Mouse (Mus musculus) forebrain, postnatal 0 days (tissue): ENCODE results near the gene T. TPM values are rescaled to one million over a fixed set of nuclear protein-coding genes. Genes with fewer than 3 reads are reported as not detected.

ENCODE experiments used
- ATAC-seq: fragments of 200-750 bp; cut with Nextera tagmentation; 2 replicates; pipeline ENCODE4 v1.8.0; 2017; ENCODE audit warnings: mild to moderate bottlenecking, moderate library complexity
- DNase-seq: peaks from one replicate; pipeline ENCODE4 v3.0.0-alpha.2; 2015
- H3K27ac ChIP-seq: fragments of 300-500 bp; sonication (generic); 2 replicates; pipeline ENCODE4 v1.5.1; 2014; ENCODE audit warnings: low read depth, mild to moderate bottlenecking, antibody characterized with exemption, low read length, moderate library complexity, mixed read lengths
- H3K27me3 ChIP-seq: fragments of 300-500 bp; sonication (generic); 2 replicates; pipeline ENCODE4 v1.6.1; 2014; ENCODE audit warnings: mild to moderate bottlenecking, low read length, mixed read lengths; ENCODE audit not compliant: insufficient read depth
- H3K36me3 ChIP-seq: fragments of 300-500 bp; sonication (generic); 2 replicates; pipeline ENCODE4 v1.6.1; 2014; ENCODE audit warnings: mild to moderate bottlenecking, moderate library complexity; ENCODE audit not compliant: insufficient read depth
- H3K4me1 ChIP-seq: fragments of 300-500 bp; sonication (generic); 2 replicates; pipeline ENCODE4 v1.6.1; 2014; ENCODE audit warnings: antibody characterized with exemption; ENCODE audit not compliant: insufficient read depth
- H3K4me2 ChIP-seq: fragments of 300-500 bp; sonication (generic); 2 replicates; pipeline ENCODE4 v1.6.1; 2014; ENCODE audit warnings: low read depth, mild to moderate bottlenecking, moderate library complexity
- H3K4me3 ChIP-seq: fragments of 300-500 bp; sonication (generic); 2 replicates; pipeline ENCODE4 v1.5.1; 2014; ENCODE audit warnings: low read depth, low read length, mixed read lengths
- H3K9ac ChIP-seq: fragments of 300-500 bp; sonication (generic); 2 replicates; pipeline ENCODE4 v1.6.1; 2014; ENCODE audit warnings: mild to moderate bottlenecking
- H3K9me3 ChIP-seq: fragments of 300-500 bp; sonication (generic); 2 replicates; pipeline ENCODE4 v1.6.1; 2016; ENCODE audit warnings: low read length
- CTCF ChIP-seq: sonication (generic); IDR thresholded peaks from 2 replicates; pipeline ENCODE4 v1.5.1; 2016; ENCODE audit warnings: antibody characterized with exemption, control low read depth, low read depth
- WGBS: fragments of 180-500 bp; shearing (Covaris S2); extraction: QIAGEN DNeasy Blood & Tissue Kit; methylation state at CpG from one replicate; pipeline ENCODE4 v1.1.7; 2014; 5-methylcytosine and 5-hydroxymethylcytosine counted together
- polyA plus RNA-seq: library from polyadenylated mRNA; unstranded; fragments of >200 nt; fragmentation: Nextera tagmentation; extraction: Ambion mirVana; gene quantifications from 2 replicates; pipeline ENCODE4 v1.2.1, GENCODE M21; 2015
- total RNA-seq: library from RNA; depleted of rRNA; stranded (reverse); fragments of >200 nt; gene quantifications from 2 replicates; pipeline ENCODE4 v1.2.3, GENCODE M21; 2014; rRNA removed

The T gene
- total and polyA plus RNA-seq, 2 experiments from 2014 or later, result 0.17 to 2.1 TPM

DNA sequence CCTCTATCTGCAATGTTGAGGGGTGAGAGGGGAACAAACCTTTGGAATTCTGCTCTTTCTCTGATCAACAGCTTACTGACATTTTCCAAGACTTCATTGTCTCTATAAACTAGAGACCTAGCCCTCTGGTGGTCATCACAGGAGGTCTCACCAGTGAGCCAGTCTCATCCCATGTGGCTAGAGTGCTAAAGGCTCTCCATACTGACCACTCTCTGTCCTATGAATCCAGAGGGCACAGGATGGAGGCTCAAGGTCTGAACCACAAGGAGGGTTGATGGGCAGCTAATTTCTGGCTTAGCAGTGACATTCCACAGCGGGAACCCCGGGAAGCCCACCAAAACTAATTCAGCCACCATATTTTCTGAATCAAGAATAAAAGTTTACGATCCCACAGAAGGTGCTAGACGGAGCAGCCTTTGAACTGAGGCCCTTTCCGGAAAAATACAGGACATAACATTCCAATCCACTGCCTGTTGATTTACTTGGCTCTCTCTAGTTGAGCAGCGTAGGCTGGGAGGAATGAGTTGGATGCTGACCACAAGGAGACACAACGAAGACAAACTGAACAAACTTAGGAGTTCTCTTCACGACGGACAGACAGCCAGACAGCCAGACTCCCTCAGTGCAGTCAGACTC is 45.4 kb downstream of the T start:
- no peak overlapping the region for H3K4me3 ChIP-seq
- H3K27ac ChIP-seq, result no peak overlapping the region
- no peaks in the 10 kb centered on the region for H3K27me3 ChIP-seq
- no peaks in the 10 kb centered on the region for H3K9me3 ChIP-seq
- ATAC-seq (no peak), DNase-seq (no peak)
- 90% methylated on average over 9 of the region's 9 CpGs for WGBS
- no peaks in the 10 kb centered on the region for H3K36me3 ChIP-seq
- H3K9ac ChIP-seq, result no peak overlapping the region
- H3K4me2 ChIP-seq, result no peak overlapping the region
- no peaks in the 10 kb centered on the region for H3K4me1 ChIP-seq
- no peak for TF ChIP-seq CTCF

DNA sequence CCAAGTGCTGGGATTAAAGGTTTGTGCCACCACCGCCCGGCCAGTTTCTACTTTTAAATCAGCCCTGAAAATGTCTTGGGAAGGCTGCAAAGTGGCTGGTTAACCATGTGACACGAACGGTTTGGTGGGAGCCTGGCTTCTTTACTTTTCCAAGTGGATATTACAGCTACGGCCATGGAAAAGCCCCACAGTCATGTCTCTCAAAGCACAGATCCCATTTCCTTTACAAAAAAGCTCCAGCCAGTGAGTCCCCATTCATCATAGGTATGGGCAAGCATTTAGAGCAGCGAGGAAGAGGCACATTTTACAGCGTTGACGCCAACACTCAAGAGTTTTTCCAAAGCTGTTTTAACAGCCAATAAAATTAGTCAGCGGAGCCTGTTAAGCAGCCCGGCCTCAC is 47.6 kb downstream of the T start:
- no peak overlapping the region for H3K27ac ChIP-seq
- TF ChIP-seq CTCF, result no peak
- H3K9me3 ChIP-seq, result no peaks in the 10 kb centered on the region
- H3K36me3 ChIP-seq, result no peaks in the 10 kb centered on the region
- no peak overlapping the region for H3K4me3 ChIP-seq
- H3K4me2 ChIP-seq, result no peak overlapping the region
- DNase-seq, result no peak
- no peak for ATAC-seq
- H3K9ac ChIP-seq, result no peak overlapping the region
- 77% methylated on average over 10 of the region's 10 CpGs for WGBS
- H3K27me3 ChIP-seq, result no peaks in the 10 kb centered on the region
- H3K4me1 ChIP-seq, result no peaks in the 10 kb centered on the region

DNA sequence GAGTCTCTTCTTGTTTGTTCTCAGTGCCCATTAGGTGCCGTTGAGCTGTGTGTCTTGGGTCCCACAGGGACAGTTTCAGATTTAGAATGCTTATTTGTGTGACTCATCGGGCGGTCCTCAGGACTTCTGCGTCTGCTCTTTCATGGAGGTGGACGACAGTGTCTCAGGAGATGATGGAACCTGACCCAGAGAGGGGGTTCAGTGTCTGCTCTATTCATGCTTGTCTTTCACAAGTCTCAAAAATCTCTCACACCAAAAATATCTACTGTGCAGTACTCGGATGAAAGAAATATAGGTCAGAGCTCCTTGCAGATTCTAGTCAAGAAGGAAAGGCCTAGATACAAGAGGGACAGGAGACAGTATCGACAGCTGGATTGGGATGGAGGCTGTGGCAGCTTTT is 48.7 kb downstream of the T start:
- Histone ChIP-seq H3K4me3 (no peak overlapping the region), H3K27me3 (no peaks in the 10 kb centered on the region), H3K27ac (no peak overlapping the region), H3K9me3 (no peaks in the 10 kb centered on the region), H3K4me1 (no peaks in the 10 kb centered on the region), H3K36me3 (no peaks in the 10 kb centered on the region), H3K4me2 (no peak overlapping the region), H3K9ac (no peak overlapping the region)
- ATAC-seq (no peak), DNase-seq (no peak)
- 83% methylated on average over 7 of the region's 7 CpGs for WGBS
- TF ChIP-seq CTCF, result no peak

DNA sequence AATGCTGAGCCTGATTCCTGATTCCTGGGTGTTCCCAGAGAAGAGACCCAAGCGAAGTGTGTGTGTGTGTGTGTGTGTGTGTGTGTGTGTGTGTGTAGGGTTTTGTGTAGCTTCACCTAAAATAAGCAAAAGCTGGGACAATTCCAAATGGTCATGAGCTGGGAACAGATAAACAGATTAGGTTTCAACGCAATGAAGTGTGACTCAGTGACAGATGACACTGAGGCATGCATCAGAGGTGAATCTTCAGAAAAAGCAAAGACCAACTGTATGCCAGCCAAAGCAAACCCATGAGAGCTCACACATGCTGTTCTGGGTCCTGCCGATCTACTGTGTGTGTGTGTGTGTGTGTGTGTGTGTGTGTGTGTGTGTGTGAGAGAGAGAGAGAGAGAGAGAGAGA is 50.0 kb downstream of the T start:
- H3K9ac ChIP-seq, result no peak overlapping the region
- 67% methylated on average over 3 of the region's 3 CpGs for WGBS
- DNase-seq (no peak), ATAC-seq (no peak)
- no peak for TF ChIP-seq CTCF
- H3K27me3 ChIP-seq, result no peaks in the 10 kb centered on the region
- H3K27ac ChIP-seq, result no peak overlapping the region
- no peaks in the 10 kb centered on the region for H3K36me3 ChIP-seq
- no peaks in the 10 kb centered on the region for H3K9me3 ChIP-seq
- no peaks in the 10 kb centered on the region for H3K4me1 ChIP-seq
- H3K4me3 ChIP-seq, result no peak overlapping the region
- H3K4me2 ChIP-seq, result no peak overlapping the region

DNA sequence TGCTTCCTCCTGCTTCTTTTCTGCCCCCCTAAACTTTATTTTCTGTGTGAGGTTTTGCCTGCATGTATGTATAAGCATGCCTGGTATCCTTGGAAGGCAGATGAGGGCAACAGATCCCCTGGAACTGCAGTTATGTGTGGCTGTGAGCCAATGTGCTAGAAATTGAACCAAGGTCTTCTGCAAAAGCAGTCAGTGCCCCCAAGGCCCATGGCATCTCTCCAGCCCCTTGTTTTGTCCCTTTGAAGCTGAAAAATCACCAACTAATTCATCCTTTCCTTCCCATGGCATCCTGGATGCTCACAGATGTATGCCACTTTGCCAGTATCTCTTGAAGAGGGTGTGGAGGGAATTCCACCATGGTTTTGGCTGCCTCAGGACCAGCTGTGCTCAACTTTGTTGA is 50.9 kb downstream of the T start:
- ATAC-seq (no peak), DNase-seq (no peak)
- Histone ChIP-seq H3K4me3 (no peak overlapping the region), H3K9me3 (no peaks in the 10 kb centered on the region), H3K27me3 (no peaks in the 10 kb centered on the region), H3K4me2 (no peak overlapping the region), H3K27ac (no peak overlapping the region), H3K36me3 (no peaks in the 10 kb centered on the region), H3K9ac (no peak overlapping the region), H3K4me1 (no peaks in the 10 kb centered on the region)
- TF ChIP-seq CTCF, result no peak

DNA sequence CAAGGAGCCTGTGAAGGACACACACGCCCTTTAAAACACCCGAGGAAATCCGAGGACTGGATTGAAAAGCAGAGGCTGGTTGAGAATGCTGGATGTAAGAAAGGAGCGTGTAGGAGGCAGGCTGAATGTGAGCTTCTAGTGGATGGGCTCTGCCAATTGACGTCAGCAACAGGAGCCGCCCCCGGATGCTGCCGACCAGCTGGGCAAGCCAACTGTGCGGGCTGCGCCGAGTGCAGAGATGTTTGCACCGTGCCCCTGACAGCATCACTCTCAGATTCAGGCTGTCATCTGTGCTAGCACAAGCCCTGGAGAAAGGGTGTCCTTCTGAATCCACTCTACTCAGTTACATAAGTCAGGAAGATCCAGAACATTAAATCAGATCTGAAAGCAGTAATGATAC is 53.6 kb downstream of the T start:
- DNase-seq, result peak; percentile 66
- peak overlapping the region; percentile 18; the same call in 1 of the 2 replicates for H3K4me2 ChIP-seq

DNA sequence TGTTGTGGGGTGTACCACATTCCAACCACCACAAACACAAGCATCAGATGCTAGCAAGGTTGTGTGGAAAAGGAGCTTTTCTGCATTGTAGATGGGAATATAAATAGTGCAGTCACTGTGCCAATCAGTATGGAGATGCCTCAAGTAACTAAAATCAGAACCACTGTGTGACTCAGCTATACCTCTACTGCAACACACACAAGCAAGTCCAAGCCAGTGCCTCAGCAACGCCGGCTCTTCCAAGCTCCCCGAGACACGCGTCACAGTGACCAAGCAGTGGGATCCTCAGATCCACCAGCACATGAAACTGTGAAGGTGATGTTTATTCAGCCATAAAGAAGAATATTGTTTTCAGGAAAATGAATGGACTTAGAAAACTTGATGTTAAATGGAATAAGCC is 56.7 kb downstream of the T start:
- no peak overlapping the region for H3K9ac ChIP-seq
- no peak for TF ChIP-seq CTCF
- no peaks in the 10 kb centered on the region for H3K36me3 ChIP-seq
- no peaks in the 10 kb centered on the region for H3K4me1 ChIP-seq
- ATAC-seq (no peak), DNase-seq (no peak)
- no peak overlapping the region for H3K27ac ChIP-seq
- no peak overlapping the region for H3K4me2 ChIP-seq
- WGBS, result 88% methylated on average over 5 of the region's 5 CpGs
- H3K4me3 ChIP-seq, result no peak overlapping the region
- H3K27me3 ChIP-seq, result no peaks in the 10 kb centered on the region
- no peaks in the 10 kb centered on the region for H3K9me3 ChIP-seq

More for the DNA sequence above, 53.6 kb downstream of the T start:
- no peaks in the 10 kb centered on the region for H3K9me3 ChIP-seq
- no peak overlapping the region for H3K9ac ChIP-seq
- 53% methylated on average over 12 of the region's 12 CpGs for WGBS
- no peaks in the 10 kb centered on the region for H3K36me3 ChIP-seq
- peak overlapping the region; percentile 5; the same call in 1 of the 2 replicates for H3K27ac ChIP-seq
- TF ChIP-seq CTCF, result no peak
- ATAC-seq, result peak; percentile 83
- H3K4me1 ChIP-seq, result no peaks in the 10 kb centered on the region
- H3K4me3 ChIP-seq, result no peak overlapping the region
- H3K27me3 ChIP-seq, result no peaks in the 10 kb centered on the region

Other genes starting within 250 kb of the T start
- not detected in 2 replicates for gene Ccr6, start 198.4 kb upstream of the T start, total RNA-seq
- gene Ccr6, start 198.4 kb upstream of the T start, polyA plus RNA-seq, result not detected in 2 replicates
- gene Mpc1, start 151.5 kb upstream of the T start, total RNA-seq, result 306 and 379 TPM in 2 replicates
- gene Mpc1, start 151.5 kb upstream of the T start, polyA plus RNA-seq, result 559 and 716 TPM in 2 replicates
- gene Sft2d1, start 123.3 kb upstream of the T start, total RNA-seq, result 119 and 138 TPM in 2 replicates
- 196 and 226 TPM in 2 replicates for gene Sft2d1, start 123.3 kb upstream of the T start, polyA plus RNA-seq
- gene Prr18, start 97.0 kb upstream of the T start, total RNA-seq, result 22.8 and 24.0 TPM in 2 replicates
- 11.1 and 15.6 TPM in 2 replicates for gene Prr18, start 97.0 kb upstream of the T start, polyA plus RNA-seq
- 0.69 and 1.8 TPM in 2 replicates for gene T2, start 78.4 kb upstream of the T start, total RNA-seq
- gene T2, start 78.4 kb upstream of the T start, polyA plus RNA-seq, result 0.51 and 0.60 TPM in 2 replicates
- 55.4 and 71.2 TPM in 2 replicates for gene Pde10a, start 90.9 kb downstream of the T start, total RNA-seq
- gene Pde10a, start 90.9 kb downstream of the T start, polyA plus RNA-seq, result 11.6 and 14.7 TPM in 2 replicates
- gene Gm17087, start 132.5 kb downstream of the T start, total RNA-seq, result not detected in 2 replicates
- not detected in 2 replicates for gene Gm17087, start 132.5 kb downstream of the T start, polyA plus RNA-seq